Mouse (Mus musculus) MEL (cell line): Measurements from ENCODE around the gene Smad1. TPM values are rescaled to one million over a fixed set of nuclear protein-coding genes. Genes with fewer than 3 reads are reported as not detected.

Experiments
- DNase-seq: peaks from one replicate; pipeline ENCODE4 v3.0.0; 2011; ENCODE audit warnings: low read depth, low spot score
- H3K27ac ChIP-seq: 2 replicates; pipeline ENCODE4 v1.5.1; 2012; ENCODE audit warnings: low read depth, mild to moderate bottlenecking, control low read depth, low read length, moderate library complexity; ENCODE audit not compliant: control insufficient read depth
- H3K27me3 ChIP-seq, 2 experiments: fragments of 150-350 bp in 1 of 2; sonication (generic) in 1 of 2; 2 replicates each; pipeline ENCODE4 v1.6.1; 2012; ENCODE audit warnings: low read length in 2 of 2, mild to moderate bottlenecking in 2 of 2, improper control_type of control experiment in 1 of 2, moderate library complexity in 1 of 2; ENCODE audit not compliant: insufficient read depth in 2 of 2, control insufficient read depth in 1 of 2
- H3K36me3 ChIP-seq, 2 experiments: 2 replicates each; pipeline ENCODE4 v1.6.1; 2012 to 2014; ENCODE audit warnings: low read length in 2 of 2, improper control_type of control experiment in 1 of 2, inconsistent platforms in 1 of 2, mild to moderate bottlenecking in 1 of 2; ENCODE audit not compliant: insufficient read depth in 2 of 2, control insufficient read depth in 1 of 2
- H3K4me1 ChIP-seq, 2 experiments: fragments of 150-350 bp in 1 of 2; sonication (generic) in 1 of 2; 2 replicates each; pipeline ENCODE4 v1.6.1; 2012; ENCODE audit warnings: low read length in 2 of 2, improper control_type of control experiment in 1 of 2, mild to moderate bottlenecking in 1 of 2; ENCODE audit not compliant: insufficient read depth in 2 of 2, control insufficient read depth in 1 of 2
- H3K4me3 ChIP-seq, 2 experiments: fragments of 150-350 bp in 1 of 2; sonication (generic) in 1 of 2; 2 replicates each; pipeline ENCODE4 v1.5.1; 2012; ENCODE audit warnings: low read depth in 2 of 2, low read length in 2 of 2, mild to moderate bottlenecking in 2 of 2, moderate library complexity in 2 of 2, control low read depth in 1 of 2, improper control_type of control experiment in 1 of 2; ENCODE audit not compliant: control insufficient read depth in 1 of 2, insufficient read depth in 1 of 2
- H3K79me2 ChIP-seq: 2 replicates; pipeline ENCODE4 v1.6.1; 2012; ENCODE audit warnings: mild to moderate bottlenecking, low read length, moderate library complexity; ENCODE audit not compliant: control insufficient read depth, poor library complexity, insufficient read depth
- H3K9ac ChIP-seq: 2 replicates; pipeline ENCODE4 v1.6.1; 2012; ENCODE audit warnings: low read depth, mild to moderate bottlenecking, control low read depth, low read length, moderate library complexity; ENCODE audit not compliant: control insufficient read depth, poor library complexity, severe bottlenecking
- H3K9me3 ChIP-seq: fragments of 150-350 bp; sonication (generic); replicated peaks from 2 replicates; pipeline ENCODE4 v1.6.1; 2012; ENCODE audit warnings: mild to moderate bottlenecking, low read length, improper control_type of control experiment, moderate library complexity; ENCODE audit not compliant: insufficient read depth
- BHLHE40 ChIP-seq: IDR thresholded peaks from 2 replicates; pipeline ENCODE4 v1.6.1; 2012; ENCODE audit warnings: low read depth, mild to moderate bottlenecking, inconsistent platforms, low read length, improper control_type of control experiment, borderline replicate concordance
- CHD2 ChIP-seq: IDR thresholded peaks from 2 replicates; pipeline ENCODE4 v1.6.1; 2011; ENCODE audit warnings: low read length, improper control_type of control experiment
- E2F4 ChIP-seq: IDR thresholded peaks from 2 replicates; pipeline ENCODE4 v1.6.1; 2011; ENCODE audit warnings: low read depth, low read length, improper control_type of control experiment, borderline replicate concordance
- ELF1 ChIP-seq: IDR thresholded peaks from 2 replicates; pipeline ENCODE4 v1.6.1; 2014; ENCODE audit warnings: low read depth, mild to moderate bottlenecking, inconsistent platforms, low read length, improper control_type of control experiment, moderate library complexity
- EP300 ChIP-seq, 2 experiments: IDR thresholded peaks; 2 replicates each; pipeline ENCODE4 v1.6.1; 2011; ENCODE audit warnings: improper control_type of control experiment in 2 of 2, low read length in 2 of 2, low read depth in 1 of 2, mild to moderate bottlenecking in 1 of 2
- GABPA ChIP-seq: IDR thresholded peaks from 2 replicates; pipeline ENCODE4 v1.6.1; 2012; ENCODE audit warnings: low read depth, mild to moderate bottlenecking, inconsistent platforms, low read length, improper control_type of control experiment, moderate library complexity
- MAX ChIP-seq: IDR thresholded peaks from 2 replicates; pipeline ENCODE4 v1.6.1; 2011; ENCODE audit warnings: low read length, improper control_type of control experiment
- MAZ ChIP-seq: IDR thresholded peaks from 2 replicates; pipeline ENCODE4 v1.6.1; 2012; ENCODE audit warnings: low read depth, mild to moderate bottlenecking, inconsistent platforms, low read length, improper control_type of control experiment
- MXI1 ChIP-seq: IDR thresholded peaks from 2 replicates; pipeline ENCODE4 v1.6.1; 2011; ENCODE audit warnings: mild to moderate bottlenecking, low read depth, low read length, improper control_type of control experiment
- MYC ChIP-seq: IDR thresholded peaks from 2 replicates; pipeline ENCODE4 v1.6.1; 2011; ENCODE audit warnings: low read depth, mild to moderate bottlenecking, low read length, improper control_type of control experiment, moderate library complexity
- POLR2A ChIP-seq, 2 experiments: IDR thresholded peaks; 2 replicates each; pipeline ENCODE4 v1.6.1; 2011 to 2012; ENCODE audit warnings: low read length in 2 of 2, mild to moderate bottlenecking in 2 of 2, control low read depth in 1 of 2, improper control_type of control experiment in 1 of 2, low read depth in 1 of 2, moderate library complexity in 1 of 2; ENCODE audit not compliant: control insufficient read depth in 1 of 2, insufficient read depth in 1 of 2, poor library complexity in 1 of 2
- POLR2AphosphoS2 ChIP-seq: IDR thresholded peaks from 2 replicates; pipeline ENCODE4 v1.6.1; 2011; ENCODE audit warnings: low read length, improper control_type of control experiment
- RCOR1 ChIP-seq: IDR thresholded peaks from 2 replicates; pipeline ENCODE4 v1.6.1; 2012; ENCODE audit warnings: low read depth, mild to moderate bottlenecking, inconsistent platforms, low read length, improper control_type of control experiment
- TBP ChIP-seq: IDR thresholded peaks from 2 replicates; pipeline ENCODE4 v1.8.0; 2011; ENCODE audit warnings: low read depth, low read length, improper control_type of control experiment
- TCF12 ChIP-seq: IDR thresholded peaks from 2 replicates; pipeline ENCODE4 v1.6.1; 2014; ENCODE audit warnings: low read depth, mild to moderate bottlenecking, inconsistent platforms, low read length, improper control_type of control experiment, moderate library complexity
- UBTF ChIP-seq: IDR thresholded peaks from 2 replicates; pipeline ENCODE4 v1.6.1; 2012; ENCODE audit warnings: low read depth, mild to moderate bottlenecking, inconsistent platforms, low read length, improper control_type of control experiment, moderate library complexity, borderline replicate concordance; ENCODE audit not compliant: insufficient read depth
- ZKSCAN1 ChIP-seq: IDR thresholded peaks from 2 replicates; pipeline ENCODE4 v1.6.1; 2012; ENCODE audit warnings: low read depth, mild to moderate bottlenecking, inconsistent platforms, low read length, improper control_type of control experiment, moderate library complexity
- ZMIZ1 ChIP-seq: IDR thresholded peaks from 2 replicates; pipeline ENCODE4 v1.6.1; 2012; ENCODE audit warnings: low read depth, mild to moderate bottlenecking, inconsistent platforms, low read length, improper control_type of control experiment, moderate library complexity
- ZNF384 ChIP-seq: IDR thresholded peaks from 2 replicates; pipeline ENCODE4 v1.6.1; 2012; ENCODE audit warnings: low read depth, mild to moderate bottlenecking, inconsistent platforms, low read length, improper control_type of control experiment
- polyA plus RNA-seq, 2 experiments: library from polyadenylated mRNA; stranded (reverse) in 1 of 2; unstranded in 1 of 2; fragments of >175 nt in 1 of 2; fragments of >200 nt in 1 of 2; gene quantifications; 2 replicates each; pipeline versions ENCODE4 v1.2.1 to v1.2.4; 2012; ENCODE audit warnings: low replicate concordance in 2 of 2, low read depth in 1 of 2; ENCODE audit not compliant: insufficient read length in 2 of 2, insufficient read depth in 1 of 2, missing spikeins in 1 of 2
- total RNA-seq: library from RNA; depleted of rRNA; stranded (reverse); fragments of 300-350 nt; gene quantifications from 2 replicates; pipeline ENCODE4 v1.2.3, GENCODE M21; 2012

Smad1 gene
- total and polyA plus RNA-seq, 3 experiments, result 1.3 to 2.0 TPM; not detected in 1

- peaks cover 3% of the 10 kb centered on the region; the same call in 1 of the 2 replicates for H3K79me2 ChIP-seq
- no peaks in the 10 kb centered on the region for H3K9me3 ChIP-seq
- peak overlapping the region; percentile 34 for H3K27ac ChIP-seq
- H3K36me3 ChIP-seq, result peaks cover 0 to 16% of the 10 kb centered on the region in 2 experiments; a peak in 2 of 4 replicates
- peaks cover 5 to 30% of the 10 kb centered on the region in 2 experiments; a peak in 3 of 4 replicates for H3K4me1 ChIP-seq
- 0 out of 2 replicates have a peak, but pooled peaks have one; percentile 20 for TF ChIP-seq MXI1
- no peak for TF ChIP-seq MAZ
- peak; percentile 30; the same call in 1 of the 2 replicates for TF ChIP-seq TBP
- no peak for TF ChIP-seq TCF12
- TF ChIP-seq EP300 (IDR thresholded peaks at IDR 0.05; ENCODE audit: low read depth in 1 of 2, low read length in 2 of 2), result peak in 1 of 2 experiments; percentile 20; a peak in 1 of 4 replicates
- H3K4me3 ChIP-seq, result peak overlapping the region; percentile 52 to 64
- peak; percentile 69 for DNase-seq
- no peaks in the 10 kb centered on the region for H3K27me3 ChIP-seq
- peak overlapping the region; percentile 54 for H3K9ac ChIP-seq
These were observed 6.7 kb downstream of the Smad1 start for GRCm38 (mm10) chr8:79392649-79393048.

- H3K36me3 ChIP-seq, result peaks cover 0 to 16% of the 10 kb centered on the region in 2 experiments; a peak in 2 of 4 replicates
- TF ChIP-seq MYC (no peak), ELF1 (no peak), ZKSCAN1 (no peak), POLR2AphosphoS2 (no peak), MXI1 (no peak), BHLHE40 (no peak), RCOR1 (no peak), ZMIZ1 (no peak), POLR2A (IDR thresholded peaks at IDR 0.05; ENCODE audit: control insufficient read depth in 1 of 2, insufficient read depth in 1 of 2, low read depth in 1 of 2, low read length in 2 of 2, poor library complexity in 1 of 2) (no peak), E2F4 (no peak), MAX (no peak), ZNF384 (no peak), CHD2 (no peak), GABPA (no peak), UBTF (no peak), TBP (no peak)
- TF ChIP-seq, all 39 proteins: peak for 0
- no peak for DNase-seq
- no peaks in the 10 kb centered on the region for H3K9me3 ChIP-seq
- H3K4me3 ChIP-seq, result no peak overlapping the region; a peak in 1 of 4 replicates
- H3K27me3 ChIP-seq, result no peaks in the 10 kb centered on the region
- H3K4me1 ChIP-seq, result peaks cover 5 to 28% of the 10 kb centered on the region in 2 experiments; a peak in 3 of 4 replicates
- H3K79me2 ChIP-seq, result peaks cover 4% of the 10 kb centered on the region; the same call in 1 of the 2 replicates
- H3K9ac ChIP-seq, result no peak overlapping the region
- no peak overlapping the region for H3K27ac ChIP-seq
These were observed 7.9 kb downstream of the Smad1 start for GRCm38 (mm10) chr8:79391454-79391853.
